Mouse (Mus musculus): ENCODE results near the gene Lman2l.

DNA sequence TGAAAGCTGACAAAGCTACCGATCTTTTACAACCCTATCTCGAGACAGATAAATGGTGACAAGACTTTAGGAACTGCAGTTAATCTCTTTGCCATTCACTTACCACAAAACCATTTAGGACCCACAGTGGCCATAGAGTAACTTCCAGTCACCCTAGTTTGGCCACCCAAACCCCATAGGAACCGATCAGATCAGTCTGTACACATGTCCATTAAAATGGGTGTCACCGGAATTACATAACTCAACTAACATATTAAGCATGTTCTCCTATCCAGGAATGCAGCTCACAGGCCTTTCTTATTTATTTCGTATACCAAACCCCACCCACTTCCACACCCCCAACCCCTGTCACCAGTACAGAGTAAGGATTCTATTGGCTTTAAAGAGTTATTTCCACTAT lies 1.8 kb upstream of the Lman2l start:
- TF ChIP-seq CHD2 (IDR thresholded peaks at IDR 0.05; ENCODE audit: low read depth, low read length), result no peak
- no peak for TF ChIP-seq MAFK (IDR thresholded peaks at IDR 0.05; ENCODE audit: insufficient read depth, low read depth, low read length)
- TF ChIP-seq HCFC1 (IDR thresholded peaks at IDR 0.05; ENCODE audit: borderline replicate concordance, insufficient read depth, low read length), result no peak
